Mouse (Mus musculus): ENCODE measurements around the gene Gmps.

The Gmps gene

GRCm38 (mm10) chr3:64039818-64040784 lies 64.2 kb downstream of the Gmps start:
- intact Hi-C loops (cut with DNase I), result loop anchor here (10.0 kb wide), 2 partner anchors 185 to 755 kb away; no protein-coding TSS in a partner anchor

All from adrenal gland (tissue).